Mouse (Mus musculus) E14TG2a.4 (cell line): ENCODE measurements around the gene Fgf3.

Experiments used
- CTCF ChIP-seq: conservative IDR thresholded peaks from 2 replicates; pipeline ENCODE4 v1.5.1; 2014; ENCODE audit warnings: low read length
- NANOG ChIP-seq: IDR thresholded peaks from 2 replicates; pipeline ENCODE4 v1.6.1; 2014; ENCODE audit warnings: borderline replicate concordance, low read length, mixed read lengths

GRCm38 (mm10) chr7:144838522-144839503, 930 bp downstream of the Fgf3 start:
- TF ChIP-seq CTCF (no peak), NANOG (no peak)
